Mouse (Mus musculus) limb, embryonic 12.5 days (tissue): Measurements from ENCODE around the gene Tmub1. TPM values are rescaled to one million over a fixed set of nuclear protein-coding genes. Genes with fewer than 3 reads are reported as not detected.

Experiments used
- ATAC-seq: fragments of 200-750 bp; cut with Nextera tagmentation; 2 replicates; pipeline ENCODE4 v1.8.0; 2017; ENCODE audit warnings: low read depth, moderate TSS enrichment; ENCODE audit not compliant: insufficient number of reproducible peaks, insufficient read depth, low FRiP score, low TSS enrichment
- H3K27ac ChIP-seq: fragments of 300-500 bp; sonication (generic); 2 replicates; pipeline ENCODE4 v1.5.1; 2016; ENCODE audit warnings: mild to moderate bottlenecking, moderate library complexity
- H3K27me3 ChIP-seq: fragments of 300-500 bp; sonication (generic); 2 replicates; pipeline ENCODE4 v1.6.1; 2016; ENCODE audit warnings: mild to moderate bottlenecking, moderate library complexity
- H3K36me3 ChIP-seq: fragments of 300-500 bp; sonication (generic); 2 replicates; pipeline ENCODE4 v1.6.1; 2016; ENCODE audit warnings: mild to moderate bottlenecking, moderate library complexity
- H3K4me1 ChIP-seq: fragments of 300-500 bp; sonication (generic); replicated peaks from 2 replicates; pipeline ENCODE4 v1.6.1; 2016
- H3K4me2 ChIP-seq: fragments of 300-500 bp; sonication (generic); 2 replicates; pipeline ENCODE4 v1.6.1; 2016; ENCODE audit warnings: mild to moderate bottlenecking, moderate library complexity
- H3K4me3 ChIP-seq: fragments of 300-500 bp; sonication (generic); replicated peaks from 2 replicates; pipeline ENCODE4 v1.5.1; 2016; ENCODE audit warnings: mild to moderate bottlenecking
- H3K9ac ChIP-seq: fragments of 300-500 bp; sonication (generic); replicated peaks from 2 replicates; pipeline ENCODE4 v1.6.1; 2016; ENCODE audit warnings: mild to moderate bottlenecking, moderate library complexity
- H3K9me3 ChIP-seq: fragments of 300-500 bp; sonication (generic); 2 replicates; pipeline ENCODE4 v1.6.1; 2016; ENCODE audit warnings: mild to moderate bottlenecking, moderate library complexity
- WGBS: fragments of 180-500 bp; shearing (Covaris S2); methylation state at CpG from one replicate; pipeline ENCODE4 v1.1.7; 2016; 5-methylcytosine and 5-hydroxymethylcytosine counted together
- polyA plus RNA-seq: library from polyadenylated mRNA; unstranded; fragments of >200 nt; fragmentation: Nextera tagmentation; extraction: Ambion mirVana; gene quantifications from 2 replicates; pipeline ENCODE4 v1.2.1, GENCODE M21; 2016

Tmub1 gene
- polyA plus RNA-seq, 1 experiment from 2014 or later = 21.0 TPM

GRCm38 (mm10) chr5:24442029-24442428, 5.6 kb downstream of the Tmub1 start:
- no peaks in the 10 kb centered on the region for H3K27me3 ChIP-seq
- WGBS = 83% methylated on average over 9 of the region's 9 CpGs
- no peak overlapping the region for H3K4me2 ChIP-seq
- peaks cover 73% of the 10 kb centered on the region for H3K36me3 ChIP-seq
- H3K9me3 ChIP-seq = no peaks in the 10 kb centered on the region
- no peak overlapping the region for H3K9ac ChIP-seq
- H3K4me3 ChIP-seq = no peak overlapping the region
- peaks cover 16% of the 10 kb centered on the region for H3K4me1 ChIP-seq
- no peak overlapping the region for H3K27ac ChIP-seq
- no peak for ATAC-seq

DNA sequence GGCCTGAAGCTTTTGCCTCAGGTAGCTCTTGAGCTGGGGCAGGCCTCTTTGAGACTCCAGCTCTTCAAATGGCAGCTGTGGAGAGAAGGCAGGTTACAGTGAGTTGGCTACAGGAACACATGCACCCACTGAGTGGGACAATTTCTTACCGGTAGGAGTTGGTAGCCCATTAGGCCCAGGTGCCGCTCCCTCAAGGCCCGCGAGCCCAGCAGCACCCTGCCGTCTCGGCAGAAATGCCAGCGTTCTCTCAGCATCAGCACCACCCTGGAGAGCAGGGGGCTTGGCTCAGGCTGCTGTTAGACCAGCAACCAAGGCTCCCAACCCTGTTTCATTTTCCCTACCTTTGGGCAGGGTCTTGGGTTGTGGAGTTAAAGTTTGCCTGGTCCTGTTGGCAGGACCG, 6.5 kb downstream of the Tmub1 start:
- ATAC-seq = no peak
- H3K4me3 ChIP-seq = no peak overlapping the region
- peaks cover 16% of the 10 kb centered on the region for H3K4me1 ChIP-seq
- H3K9me3 ChIP-seq = no peaks in the 10 kb centered on the region
- no peak overlapping the region for H3K4me2 ChIP-seq
- H3K9ac ChIP-seq = no peak overlapping the region
- no peak overlapping the region for H3K27ac ChIP-seq
- peaks cover 81% of the 10 kb centered on the region for H3K36me3 ChIP-seq
- H3K27me3 ChIP-seq = no peaks in the 10 kb centered on the region
- WGBS = 92% methylated on average over 8 of the region's 8 CpGs

GRCm38 (mm10) chr5:24433993-24434392, 13.7 kb downstream of the Tmub1 start:
- no peaks in the 10 kb centered on the region for H3K9me3 ChIP-seq
- WGBS = 86% methylated on average over 8 of the region's 8 CpGs
- H3K27ac ChIP-seq = no peak overlapping the region
- peaks cover 95% of the 10 kb centered on the region for H3K36me3 ChIP-seq
- H3K4me1 ChIP-seq = peaks cover 1% of the 10 kb centered on the region; the same call in 1 of the 2 replicates
- no peak overlapping the region for H3K4me2 ChIP-seq
- no peak for ATAC-seq
- no peak overlapping the region for H3K9ac ChIP-seq
- no peak overlapping the region for H3K4me3 ChIP-seq
- no peaks in the 10 kb centered on the region for H3K27me3 ChIP-seq

DNA sequence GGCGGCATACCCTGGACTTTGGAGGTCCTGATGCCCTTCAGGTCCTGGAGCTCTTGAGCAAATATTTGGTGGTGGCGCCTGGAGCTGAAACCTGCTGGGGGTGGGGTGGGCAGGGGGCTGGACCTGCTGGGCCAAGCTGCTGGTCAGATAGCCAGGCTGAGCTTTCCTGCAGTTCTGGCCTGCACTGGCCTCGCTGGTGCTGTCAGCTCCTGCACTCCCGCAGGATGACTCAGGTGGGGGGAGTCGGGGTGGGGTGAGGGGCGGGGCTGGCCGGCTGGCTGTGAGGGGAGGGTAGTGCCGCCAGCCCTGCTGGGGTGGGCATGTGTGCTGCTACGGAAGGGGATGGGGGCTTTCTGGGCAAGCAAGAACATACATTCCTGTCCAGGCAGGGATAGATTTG, 19.1 kb downstream of the Tmub1 start:
- peak overlapping the region; percentile 59 for H3K4me3 ChIP-seq
- H3K9ac ChIP-seq = 0 out of 2 replicates have a peak overlapping the region, but pooled peaks have one; percentile 44
- peaks cover 44% of the 10 kb centered on the region for H3K36me3 ChIP-seq
- peak overlapping the region; percentile 60; the same call in 1 of the 2 replicates for H3K27ac ChIP-seq
- ATAC-seq = no peak
- H3K27me3 ChIP-seq = no peaks in the 10 kb centered on the region
- peaks cover 45% of the 10 kb centered on the region for H3K4me1 ChIP-seq
- H3K9me3 ChIP-seq = no peaks in the 10 kb centered on the region
- 7% methylated on average over 8 of the region's 9 CpGs for WGBS
- H3K4me2 ChIP-seq = peak overlapping the region; percentile 81

- 2% methylated on average over 15 of the region's 15 CpGs for WGBS
- Histone ChIP-seq H3K9ac (peak overlapping the region; percentile 44), H3K9me3 (no peaks in the 10 kb centered on the region), H3K36me3 (peaks cover 38% of the 10 kb centered on the region), H3K4me2 (peak overlapping the region; percentile 81), H3K4me3 (peak overlapping the region; percentile 59), H3K27ac (peak overlapping the region; percentile 60; the same call in 1 of the 2 replicates), H3K27me3 (no peaks in the 10 kb centered on the region), H3K4me1 (peaks cover 45% of the 10 kb centered on the region)
- ATAC-seq = no peak
Observed at GRCm38 (mm10) chr5:24427981-24428402, 19.7 kb downstream of the Tmub1 start.

DNA sequence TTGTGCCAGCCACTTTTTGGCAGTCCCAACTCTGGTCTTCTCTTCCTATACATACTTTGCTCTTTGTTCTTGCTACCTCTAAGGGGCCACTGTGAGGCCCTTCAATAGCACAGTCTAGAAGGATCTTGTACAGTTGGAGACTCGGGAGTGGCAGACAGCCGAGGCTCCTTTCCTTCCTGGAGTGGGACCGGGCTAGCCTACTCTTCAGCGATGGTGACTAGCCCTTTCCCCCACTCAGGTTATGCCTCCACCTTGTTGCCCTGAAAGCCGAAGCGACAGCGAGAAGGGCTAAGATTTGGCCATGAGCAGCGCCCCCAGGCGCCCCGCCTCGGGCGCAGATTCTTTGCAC, 20.4 kb downstream of the Tmub1 start:
- ATAC-seq = no peak
- Histone ChIP-seq H3K9ac (peak overlapping the region; percentile 42), H3K27ac (peak overlapping the region; percentile 94; the same call in 1 of the 2 replicates), H3K4me2 (peak overlapping the region; percentile 81), H3K27me3 (no peaks in the 10 kb centered on the region), H3K36me3 (peaks cover 31% of the 10 kb centered on the region), H3K4me1 (peaks cover 52% of the 10 kb centered on the region), H3K9me3 (no peaks in the 10 kb centered on the region), H3K4me3 (peak overlapping the region; percentile 59)
- 10% methylated on average over 12 of the region's 12 CpGs for WGBS

DNA sequence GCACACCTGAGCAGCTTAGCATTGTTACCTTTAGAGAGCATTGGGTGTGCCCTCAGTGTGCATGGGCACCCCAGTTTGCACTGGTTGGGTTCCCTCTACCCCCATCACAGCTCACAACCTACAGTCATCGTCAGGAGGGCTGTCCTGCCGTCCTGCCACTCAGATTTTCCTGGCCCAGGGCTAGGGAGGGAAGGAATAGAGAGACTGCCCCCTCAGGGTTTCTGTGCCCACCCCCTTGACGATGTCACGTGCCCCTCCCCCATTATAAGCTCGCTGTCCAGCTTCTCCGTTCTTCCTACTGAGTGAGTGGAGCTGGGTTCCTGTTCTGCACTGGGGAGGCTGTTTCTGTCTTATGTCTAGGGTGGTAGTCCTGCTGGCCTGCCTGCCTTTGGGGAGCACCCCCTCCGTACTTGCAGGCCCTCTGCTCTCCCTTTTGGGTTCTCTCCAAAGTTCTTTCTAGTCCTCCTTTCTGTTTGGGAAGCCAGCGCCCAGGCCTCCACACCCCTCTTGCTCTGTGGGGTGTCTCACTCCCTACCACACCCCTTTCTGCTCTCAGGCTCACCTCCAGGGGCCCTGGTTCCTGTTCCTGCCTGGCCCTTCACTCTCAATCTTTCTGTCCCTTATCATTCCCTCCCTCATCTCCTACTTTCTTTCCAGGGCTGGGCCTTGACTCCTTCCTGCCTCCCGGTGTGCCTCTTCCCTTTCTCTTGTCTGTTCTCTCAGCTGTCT, 20.9 kb downstream of the Tmub1 start:
- H3K9ac ChIP-seq = peak overlapping the region; percentile 67; the same call in 1 of the 2 replicates
- H3K27ac ChIP-seq = peak overlapping the region; percentile 94
- H3K4me3 ChIP-seq = peak overlapping the region; percentile 59
- H3K4me2 ChIP-seq = peak overlapping the region; percentile 81
- no peaks in the 10 kb centered on the region for H3K27me3 ChIP-seq
- H3K4me1 ChIP-seq = peaks cover 55% of the 10 kb centered on the region
- 8% methylated on average over 9 of the region's 9 CpGs for WGBS
- ATAC-seq = 0 out of 2 replicates have a peak, but pooled peaks have one; percentile 1
- no peaks in the 10 kb centered on the region for H3K9me3 ChIP-seq
- peaks cover 26% of the 10 kb centered on the region for H3K36me3 ChIP-seq

- peak overlapping the region; percentile 94 for H3K27ac ChIP-seq
- H3K9me3 ChIP-seq = no peaks in the 10 kb centered on the region
- H3K4me3 ChIP-seq = peak overlapping the region; percentile 59
- H3K27me3 ChIP-seq = no peaks in the 10 kb centered on the region
- peak overlapping the region; percentile 67 for H3K9ac ChIP-seq
- peaks cover 55% of the 10 kb centered on the region for H3K4me1 ChIP-seq
- peaks cover 24% of the 10 kb centered on the region for H3K36me3 ChIP-seq
- peak overlapping the region; percentile 81 for H3K4me2 ChIP-seq
- WGBS = 0% methylated on average over 10 of the region's 10 CpGs
- ATAC-seq = peak; percentile 3; the same call in 1 of the 2 replicates
Observed at GRCm38 (mm10) chr5:24426037-24426432, 21.6 kb downstream of the Tmub1 start.

DNA sequence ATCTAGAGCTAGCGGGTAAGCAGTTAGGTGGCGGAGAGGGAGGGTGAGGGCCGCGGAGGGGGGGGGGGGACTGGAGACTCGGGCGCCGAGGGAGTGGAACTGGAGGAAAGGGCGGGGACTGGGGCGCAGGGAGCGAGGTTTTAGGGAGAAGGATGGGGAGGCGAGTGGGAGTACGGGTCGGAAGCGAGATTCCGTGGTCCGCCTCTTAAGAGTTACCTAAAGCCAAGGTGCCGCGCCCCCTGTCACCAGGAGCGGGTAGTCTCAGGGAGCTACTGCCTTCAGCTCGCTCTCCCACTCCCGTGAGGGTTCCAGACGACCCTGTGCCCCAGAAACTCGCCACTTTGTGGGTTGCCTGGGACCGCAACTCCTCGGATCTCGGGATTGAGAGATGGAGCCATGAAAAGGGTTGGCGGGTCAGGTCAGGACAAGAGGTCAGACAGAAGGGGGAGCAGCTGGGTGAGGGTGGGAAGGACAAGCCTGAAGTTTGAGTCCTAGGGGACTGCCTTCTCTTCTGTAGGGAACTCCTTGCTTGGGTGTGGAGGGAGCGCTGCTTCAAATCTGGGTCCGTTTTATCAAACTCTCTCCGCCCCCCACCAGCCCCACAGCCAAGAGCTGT, 22.1 kb downstream of the Tmub1 start:
- peak overlapping the region; percentile 59 for H3K4me3 ChIP-seq
- WGBS = under 1% methylated on average over 27 of the region's 30 CpGs
- H3K4me1 ChIP-seq = peaks cover 55% of the 10 kb centered on the region
- peaks cover 24% of the 10 kb centered on the region for H3K36me3 ChIP-seq
- H3K9me3 ChIP-seq = no peaks in the 10 kb centered on the region
- H3K4me2 ChIP-seq = peak overlapping the region; percentile 81
- no peak for ATAC-seq
- peak overlapping the region; percentile 94 for H3K27ac ChIP-seq
- H3K9ac ChIP-seq = peak overlapping the region; percentile 67
- no peaks in the 10 kb centered on the region for H3K27me3 ChIP-seq

DNA sequence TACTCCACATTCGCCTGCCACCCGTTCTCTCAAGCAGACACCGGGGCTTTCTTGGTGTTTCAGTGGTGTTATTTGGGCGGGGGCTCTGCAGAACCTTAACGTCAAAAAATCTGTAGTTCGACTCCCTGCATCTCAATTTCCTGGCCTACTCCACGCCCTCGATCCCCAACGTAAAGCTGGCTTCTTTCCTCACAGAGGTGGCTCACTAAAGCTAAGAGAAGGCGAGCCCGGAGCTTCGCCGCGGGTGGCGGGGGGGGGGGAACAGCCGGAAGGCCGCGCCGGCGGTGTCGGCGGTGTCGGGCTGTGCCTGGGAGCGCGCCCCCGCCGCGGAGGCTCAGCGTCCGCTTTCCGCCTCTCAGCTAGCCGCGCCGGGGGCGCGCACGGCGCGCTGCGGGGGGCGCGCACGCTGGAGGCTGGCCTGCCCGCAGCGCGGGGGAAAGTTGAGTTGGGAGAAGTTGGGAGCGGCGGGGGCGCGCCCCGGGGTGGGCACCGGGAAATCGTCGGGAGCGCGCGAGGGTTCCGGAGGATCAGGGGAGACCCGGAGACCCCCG, 22.7 kb downstream of the Tmub1 start:
- Histone ChIP-seq H3K4me2 (peak overlapping the region; percentile 81), H3K4me3 (peak overlapping the region; percentile 59), H3K27ac (peak overlapping the region; percentile 94), H3K4me1 (peaks cover 55% of the 10 kb centered on the region), H3K9ac (peak overlapping the region; percentile 67), H3K9me3 (no peaks in the 10 kb centered on the region), H3K27me3 (no peaks in the 10 kb centered on the region), H3K36me3 (peaks cover 24% of the 10 kb centered on the region)
- under 1% methylated on average over 60 of the region's 60 CpGs for WGBS
- no peak for ATAC-seq
